Mouse (Mus musculus) kidney, embryonic 16.5 days (tissue): ENCODE results near the gene Rai1. TPM values are rescaled to one million over a fixed set of nuclear protein-coding genes. Genes with fewer than 3 reads are reported as not detected.

Experiments
- ATAC-seq: fragments of 200-750 bp; cut with Nextera tagmentation; 2 replicates; pipeline ENCODE4 v1.8.0; 2017; ENCODE audit warnings: moderate TSS enrichment; ENCODE audit not compliant: low FRiP score, low TSS enrichment
- H3K27ac ChIP-seq: fragments of 300-500 bp; sonication (generic); 2 replicates; pipeline ENCODE4 v1.5.1; 2014; ENCODE audit warnings: low read length
- H3K27me3 ChIP-seq: fragments of 300-500 bp; sonication (generic); 2 replicates; pipeline ENCODE4 v1.6.1; 2014; ENCODE audit warnings: low read length, control low read depth, mixed read lengths; ENCODE audit not compliant: insufficient read depth
- H3K36me3 ChIP-seq: fragments of 300-500 bp; sonication (generic); 2 replicates; pipeline ENCODE4 v1.6.1; 2014; ENCODE audit warnings: low read length, control low read depth, mixed read lengths; ENCODE audit not compliant: insufficient read depth
- H3K4me1 ChIP-seq: fragments of 300-500 bp; sonication (generic); 2 replicates; pipeline ENCODE4 v1.6.1; 2014; ENCODE audit warnings: low read length, control low read depth, mixed read lengths; ENCODE audit not compliant: insufficient read depth
- H3K4me2 ChIP-seq: fragments of 300-500 bp; sonication (generic); replicated peaks from 2 replicates; pipeline ENCODE4 v1.6.1; 2014; ENCODE audit warnings: low read depth, low read length
- H3K4me3 ChIP-seq: fragments of 300-500 bp; sonication (generic); 2 replicates; pipeline ENCODE4 v1.5.1; 2014; ENCODE audit warnings: mild to moderate bottlenecking, low read length
- H3K9ac ChIP-seq: fragments of 300-500 bp; sonication (generic); replicated peaks from 2 replicates; pipeline ENCODE4 v1.6.1; 2014; ENCODE audit warnings: low read length
- H3K9me3 ChIP-seq: fragments of 300-500 bp; sonication (generic); 2 replicates; pipeline ENCODE4 v1.6.1; 2016; ENCODE audit warnings: low read length, control low read depth
- WGBS: fragments of 180-500 bp; shearing (Covaris S2); extraction: QIAGEN DNeasy Blood & Tissue Kit; methylation state at CpG from one replicate; pipeline ENCODE4 v1.1.7; 2014; 5-methylcytosine and 5-hydroxymethylcytosine counted together
- polyA plus RNA-seq: library from polyadenylated mRNA; unstranded; fragments of >200 nt; fragmentation: Nextera tagmentation; extraction: Ambion mirVana; gene quantifications from 2 replicates; pipeline ENCODE4 v1.2.1, GENCODE M21; 2015

Rai1 gene
- polyA plus RNA-seq, 1 experiment from 2014 or later = 21.5 TPM

DNA sequence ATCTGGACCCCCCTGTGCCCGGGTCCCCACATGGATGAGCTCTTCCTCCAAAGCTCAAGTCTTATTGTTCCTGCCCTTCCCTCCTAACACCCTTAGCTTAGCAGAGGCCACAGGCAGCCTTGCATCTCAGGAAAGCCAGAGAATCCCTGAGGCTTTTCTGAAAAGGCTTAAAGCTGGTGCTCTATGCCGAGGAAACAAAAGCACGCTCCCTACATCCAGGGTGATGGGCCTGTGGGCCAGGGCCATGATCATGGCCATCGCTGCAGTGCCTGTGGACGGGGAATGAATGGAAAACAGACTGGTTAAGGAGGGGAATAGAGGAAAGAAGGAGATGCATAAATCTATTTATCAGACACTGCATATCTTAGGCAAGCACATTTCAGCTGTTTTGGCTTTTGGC lies 50.9 kb downstream of the Rai1 start:
- H3K27me3 ChIP-seq = no peaks in the 10 kb centered on the region
- WGBS = 86% methylated on average over 5 of the region's 5 CpGs
- H3K4me2 ChIP-seq = no peak overlapping the region
- H3K4me1 ChIP-seq = no peaks in the 10 kb centered on the region
- H3K27ac ChIP-seq = no peak overlapping the region
- no peaks in the 10 kb centered on the region for H3K9me3 ChIP-seq
- no peak overlapping the region for H3K4me3 ChIP-seq
- H3K9ac ChIP-seq = no peak overlapping the region
- no peak for ATAC-seq
- peaks cover 6% of the 10 kb centered on the region for H3K36me3 ChIP-seq

DNA sequence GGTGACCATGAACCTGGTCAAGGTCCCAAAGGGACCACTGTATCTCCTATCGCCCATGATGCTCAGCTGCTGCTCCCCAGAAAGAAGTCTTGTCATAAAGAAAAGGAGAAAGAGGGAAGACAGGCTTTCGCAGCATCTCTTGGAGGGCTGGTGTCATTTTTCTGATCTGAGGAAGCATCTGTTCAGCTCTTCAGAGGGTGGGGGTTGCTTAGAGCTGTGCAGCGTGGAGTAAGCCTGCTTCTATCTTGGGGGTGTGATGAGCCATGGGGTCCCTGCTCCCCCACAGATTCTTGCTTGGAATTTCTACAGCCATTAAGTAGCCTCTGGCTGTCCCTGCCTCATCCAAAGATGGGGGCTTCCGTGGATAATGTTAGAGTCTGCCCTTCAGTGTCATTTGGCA lies 53.5 kb downstream of the Rai1 start:
- H3K4me1 ChIP-seq = peaks cover 7% of the 10 kb centered on the region
- H3K27me3 ChIP-seq = no peaks in the 10 kb centered on the region
- no peak overlapping the region for H3K27ac ChIP-seq
- whole genome bisulfite sequencing = 70% methylated on average over 4 of the region's 4 CpGs
- H3K4me2 ChIP-seq = no peak overlapping the region
- no peak overlapping the region for H3K4me3 ChIP-seq
- no peak for ATAC-seq
- H3K9me3 ChIP-seq = no peaks in the 10 kb centered on the region
- no peak overlapping the region for H3K9ac ChIP-seq
- H3K36me3 ChIP-seq = peaks cover 5% of the 10 kb centered on the region

DNA sequence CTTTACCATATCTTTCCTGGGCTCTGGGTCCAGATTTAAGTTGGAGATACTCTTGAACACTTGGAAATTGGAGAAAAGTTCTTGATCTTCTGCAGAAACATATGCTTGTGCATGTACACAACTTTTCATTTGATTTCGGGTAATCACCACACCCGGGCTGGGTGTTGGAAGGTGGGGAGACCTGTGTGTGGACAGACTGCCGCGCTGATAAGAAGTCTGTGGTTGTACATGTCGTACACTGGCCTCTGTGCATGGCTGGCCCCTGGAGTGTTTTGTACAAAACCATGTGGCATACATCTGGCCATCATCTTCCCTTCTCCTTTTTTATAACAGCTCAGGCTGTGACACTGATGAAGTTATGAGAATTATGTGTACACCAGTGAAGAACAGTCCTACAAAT lies 55.1 kb downstream of the Rai1 start:
- Histone ChIP-seq H3K36me3 (peaks cover 5% of the 10 kb centered on the region), H3K27ac (no peak overlapping the region), H3K27me3 (no peaks in the 10 kb centered on the region), H3K4me3 (no peak overlapping the region), H3K9me3 (no peaks in the 10 kb centered on the region), H3K4me2 (no peak overlapping the region), H3K9ac (no peak overlapping the region), H3K4me1 (peaks cover 23% of the 10 kb centered on the region)
- 88% methylated on average over 5 of the region's 5 CpGs for WGBS
- no peak for ATAC-seq

DNA sequence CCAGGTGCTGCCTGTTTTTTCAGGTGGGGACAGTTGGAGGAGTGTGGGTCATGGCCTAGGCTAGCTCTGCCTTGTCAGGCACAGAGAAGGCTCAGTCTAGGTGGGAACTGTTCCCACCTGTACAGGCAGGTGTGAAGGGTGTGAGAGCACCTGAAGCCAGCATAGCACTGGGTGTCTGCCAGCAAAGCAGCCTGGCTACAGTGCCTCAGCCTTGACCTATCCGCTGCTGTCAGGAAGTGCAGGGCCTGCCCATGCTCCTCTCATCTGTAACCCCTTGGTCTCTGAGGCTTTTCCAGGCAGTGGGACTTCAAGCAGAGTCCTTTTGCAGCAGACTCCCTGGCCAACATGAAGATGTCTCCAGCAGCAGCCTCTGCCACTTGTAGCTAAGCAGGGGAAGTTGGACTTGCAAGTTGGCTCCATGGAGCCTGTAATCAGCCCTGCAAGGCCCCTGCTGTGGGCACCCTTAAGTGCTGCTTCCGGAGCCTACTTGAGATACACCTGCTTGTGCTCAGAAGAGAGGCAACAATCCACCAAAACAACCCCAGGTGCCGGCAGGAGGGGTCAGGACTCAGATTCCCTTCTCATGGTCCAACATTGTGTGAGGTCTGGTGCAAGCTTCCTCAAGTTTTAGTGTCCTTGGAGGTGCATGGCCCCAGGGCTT lies 55.8 kb downstream of the Rai1 start:
- Histone ChIP-seq H3K4me1 (peaks cover 26% of the 10 kb centered on the region), H3K27ac (no peak overlapping the region), H3K9ac (no peak overlapping the region), H3K27me3 (no peaks in the 10 kb centered on the region), H3K9me3 (no peaks in the 10 kb centered on the region), H3K36me3 (peaks cover 5% of the 10 kb centered on the region), H3K4me2 (no peak overlapping the region), H3K4me3 (no peak overlapping the region)
- no peak for ATAC-seq
- WGBS = 58% methylated on average over 3 of the region's 3 CpGs

DNA sequence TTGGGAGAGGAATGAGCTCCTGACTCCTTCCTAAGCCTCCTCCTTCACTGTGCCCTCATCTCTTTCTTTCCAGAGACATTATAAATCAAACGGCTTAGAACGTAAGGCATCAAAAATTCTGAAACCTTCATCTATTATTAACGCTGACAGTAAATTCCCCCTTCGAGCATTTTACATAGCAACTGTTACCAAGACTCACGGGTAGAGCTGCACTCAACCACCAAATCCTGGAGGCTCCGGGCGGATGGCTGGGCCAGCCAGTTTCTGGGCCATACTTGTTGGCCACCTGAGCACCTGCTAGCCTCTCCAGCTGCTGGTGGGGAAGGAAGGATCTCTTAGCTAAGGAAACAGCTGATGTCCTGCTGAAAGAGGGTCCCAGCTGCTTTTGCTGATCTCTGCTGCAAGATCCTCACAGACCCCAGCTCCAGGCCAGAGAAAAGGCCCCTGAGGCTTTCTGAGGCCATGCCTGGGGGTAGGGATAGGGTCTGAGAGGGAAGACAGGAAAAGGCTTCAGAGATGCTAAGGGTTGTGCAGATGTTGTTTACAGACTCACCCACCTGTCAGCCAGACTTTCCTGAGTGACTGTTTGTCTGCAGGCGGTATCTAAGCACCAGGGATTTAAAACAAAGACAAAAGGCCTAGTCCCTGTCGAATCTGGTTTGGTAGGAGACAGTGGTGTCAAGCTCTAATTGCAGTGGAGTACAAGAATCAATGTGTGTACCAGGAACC lies 56.5 kb downstream of the Rai1 start:
- Histone ChIP-seq H3K27ac (no peak overlapping the region), H3K27me3 (no peaks in the 10 kb centered on the region), H3K36me3 (peaks cover 5% of the 10 kb centered on the region), H3K4me2 (no peak overlapping the region), H3K4me1 (peaks cover 26% of the 10 kb centered on the region), H3K9me3 (no peaks in the 10 kb centered on the region), H3K9ac (no peak overlapping the region), H3K4me3 (no peak overlapping the region)
- no peak for ATAC-seq
- WGBS = 68% methylated on average over 9 of the region's 9 CpGs

DNA sequence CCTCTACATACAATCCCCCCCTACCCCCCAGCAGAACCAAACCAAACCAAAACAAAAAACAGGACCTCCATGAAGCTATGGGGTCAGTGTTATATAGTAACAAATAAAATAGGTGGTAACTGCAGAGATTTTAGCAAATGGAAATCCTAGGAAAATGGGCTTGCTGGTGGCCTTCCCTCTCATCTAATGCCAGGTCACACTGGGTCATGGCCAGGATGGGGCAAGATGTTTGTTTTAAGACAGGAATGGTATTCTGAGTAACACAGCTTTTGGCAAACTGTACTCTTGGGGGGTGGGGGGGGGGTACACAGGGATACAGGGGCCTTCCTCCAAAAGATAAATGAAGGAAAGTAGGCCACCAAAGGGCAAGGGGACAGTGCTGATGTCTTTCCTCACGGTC lies 57.7 kb downstream of the Rai1 start:
- no peak for ATAC-seq
- no peaks in the 10 kb centered on the region for H3K27me3 ChIP-seq

DNA sequence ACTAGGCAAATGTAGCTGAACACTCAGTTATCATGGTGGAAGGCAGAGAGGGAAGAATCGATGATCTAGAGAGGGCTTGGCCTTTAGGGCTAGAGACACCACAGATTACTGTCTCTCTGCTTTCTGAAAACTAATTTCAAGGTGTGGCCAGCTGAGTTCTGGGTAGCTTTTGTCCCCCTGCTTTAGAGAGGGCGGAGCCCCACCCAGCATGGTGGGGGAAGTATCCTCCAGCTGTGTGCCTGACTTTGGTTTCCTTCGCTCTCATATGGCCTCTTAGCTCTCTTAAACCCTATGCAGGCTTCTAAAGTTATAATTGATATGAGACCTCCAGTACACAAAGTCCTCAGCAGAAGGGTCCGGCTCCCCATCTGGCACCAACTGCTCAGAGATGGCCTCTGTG lies 58.5 kb downstream of the Rai1 start:
- H3K4me3 ChIP-seq = no peak overlapping the region
- H3K36me3 ChIP-seq = peaks cover 5% of the 10 kb centered on the region; the same call in 1 of the 2 replicates
- no peaks in the 10 kb centered on the region for H3K27me3 ChIP-seq
- H3K27ac ChIP-seq = no peak overlapping the region
- H3K4me2 ChIP-seq = no peak overlapping the region
- 90% methylated on average over 4 of the region's 4 CpGs for WGBS
- H3K9ac ChIP-seq = no peak overlapping the region
- H3K9me3 ChIP-seq = no peaks in the 10 kb centered on the region
- no peak for ATAC-seq
- H3K4me1 ChIP-seq = peaks cover 41% of the 10 kb centered on the region

More for the DNA sequence above, 57.7 kb downstream of the Rai1 start:
- Histone ChIP-seq H3K9me3 (no peaks in the 10 kb centered on the region), H3K4me1 (peaks cover 33% of the 10 kb centered on the region), H3K4me2 (no peak overlapping the region), H3K27ac (no peak overlapping the region), H3K36me3 (peaks cover 5% of the 10 kb centered on the region; the same call in 1 of the 2 replicates), H3K4me3 (no peak overlapping the region), H3K9ac (no peak overlapping the region)
- 76% methylated on average over 1 of the region's 1 CpGs for whole genome bisulfite sequencing

DNA sequence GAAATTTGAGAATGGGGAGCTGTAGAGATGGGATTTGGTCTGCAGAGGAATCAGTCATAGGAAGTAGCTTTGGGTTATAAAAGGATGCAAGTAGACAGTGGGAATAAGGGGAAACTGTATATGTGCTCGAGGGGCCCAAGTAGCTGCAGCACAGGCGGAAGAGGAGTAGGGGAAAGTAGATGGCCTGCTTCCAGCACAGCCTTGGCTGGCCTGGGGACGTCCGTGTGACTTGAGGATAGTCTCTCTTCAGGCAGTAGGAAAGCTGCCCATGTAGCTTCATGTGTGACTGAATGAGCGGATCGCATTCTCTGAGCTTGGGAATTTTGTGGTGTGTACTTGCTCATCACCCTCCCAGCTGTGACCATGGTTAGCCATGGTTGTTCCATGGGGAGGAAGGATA lies 59.6 kb downstream of the Rai1 start:
- Histone ChIP-seq H3K27me3 (no peaks in the 10 kb centered on the region), H3K4me1 (peaks cover 51% of the 10 kb centered on the region), H3K9ac (no peak overlapping the region), H3K4me2 (no peak overlapping the region), H3K36me3 (peaks cover 3% of the 10 kb centered on the region; the same call in 1 of the 2 replicates), H3K4me3 (no peak overlapping the region), H3K27ac (peak overlapping the region; percentile 37; the same call in 1 of the 2 replicates), H3K9me3 (no peaks in the 10 kb centered on the region)
- ATAC-seq = no peak
- 55% methylated on average over 6 of the region's 6 CpGs for WGBS

DNA sequence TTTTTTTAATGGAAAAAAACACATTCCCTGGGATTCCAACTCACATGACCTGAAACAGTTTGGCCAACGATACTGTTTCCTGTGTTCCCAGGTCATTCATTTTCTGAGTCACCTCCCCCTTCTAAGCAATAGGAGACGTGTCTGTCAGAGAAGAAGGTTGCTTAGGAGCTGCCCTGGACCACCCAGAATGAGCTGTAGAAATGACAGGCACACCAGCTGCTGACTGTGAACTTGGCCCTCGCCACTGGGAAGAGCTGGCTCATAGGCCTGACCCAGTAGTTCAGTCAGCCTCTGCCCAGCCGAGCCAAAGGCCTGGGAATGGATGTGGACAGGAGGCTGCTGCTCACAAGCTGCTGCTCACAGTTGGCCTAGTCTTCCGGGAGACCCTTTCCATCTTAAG lies 60.3 kb downstream of the Rai1 start:
- no peak; the same call in 1 of the 2 replicates for ATAC-seq
- no peak overlapping the region for H3K4me3 ChIP-seq
- H3K9me3 ChIP-seq = no peaks in the 10 kb centered on the region
- H3K27ac ChIP-seq = peak overlapping the region; percentile 37; the same call in 1 of the 2 replicates
- H3K9ac ChIP-seq = no peak overlapping the region
- H3K4me1 ChIP-seq = peaks cover 51% of the 10 kb centered on the region
- H3K4me2 ChIP-seq = no peak overlapping the region
- H3K36me3 ChIP-seq = no peaks in the 10 kb centered on the region
- 29% methylated on average over 5 of the region's 5 CpGs for WGBS
- H3K27me3 ChIP-seq = no peaks in the 10 kb centered on the region

DNA sequence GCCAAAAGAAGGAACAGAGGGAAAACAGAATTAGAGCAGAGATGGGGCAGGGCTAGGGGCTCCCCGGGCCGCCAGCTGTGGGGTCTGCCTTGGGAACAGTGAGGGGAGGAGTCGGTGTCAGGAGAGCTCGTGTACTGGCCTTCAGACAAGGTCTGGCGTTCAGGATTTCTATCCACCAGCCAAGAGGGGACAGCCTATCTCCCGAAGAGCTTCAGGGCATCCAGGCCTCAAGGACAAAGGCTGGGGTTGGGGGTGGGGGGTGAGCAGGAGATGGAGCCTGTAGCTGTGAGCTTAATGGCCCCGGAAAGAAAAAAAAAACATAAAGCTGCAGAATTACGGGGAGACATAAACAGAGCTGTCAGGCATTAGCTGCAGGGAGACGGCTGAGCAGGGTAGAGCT lies 64.0 kb downstream of the Rai1 start:
- ATAC-seq = no peak; the same call in 1 of the 2 replicates
- Histone ChIP-seq H3K4me1 (peaks cover 53% of the 10 kb centered on the region), H3K9ac (peak overlapping the region; percentile 29; the same call in 1 of the 2 replicates), H3K4me3 (no peak overlapping the region), H3K27me3 (no peaks in the 10 kb centered on the region), H3K27ac (no peak overlapping the region), H3K4me2 (no peak overlapping the region), H3K36me3 (no peaks in the 10 kb centered on the region), H3K9me3 (no peaks in the 10 kb centered on the region)
- WGBS = 11% methylated on average over 9 of the region's 9 CpGs
